Mouse (Mus musculus) thymus, adult 2 months (tissue): ENCODE measurements around the gene Scin.

Source experiments
- CTCF ChIP-seq: fragments of 200-500 bp; IDR thresholded peaks from 2 replicates; pipeline ENCODE4 v1.5.1; 2012; ENCODE audit warnings: mild to moderate bottlenecking, control low read depth, low read length, moderate library complexity, borderline replicate concordance; ENCODE audit not compliant: control insufficient read depth, poor library complexity, insufficient read depth; ENCODE audit errors: extremely low read depth
- POLR2A ChIP-seq: fragments of 200-500 bp; IDR thresholded peaks from 2 replicates; pipeline ENCODE4 v1.6.1; 2012; ENCODE audit warnings: mild to moderate bottlenecking, low read length, control low read depth, moderate library complexity; ENCODE audit not compliant: control insufficient read depth, poor library complexity, insufficient read depth; ENCODE audit errors: extremely low read depth

GRCm38 (mm10) chr12:40036666-40037065 lies 97.4 kb downstream of the Scin start:
- TF ChIP-seq POLR2A (no peak), CTCF (no peak)
